Mouse (Mus musculus): ENCODE results near the gene Jakmip3.

The Jakmip3 gene

GRCm38 (mm10) chr7:139100531-139101095 lies 160.1 kb downstream of the Jakmip3 start:
- no peak for DNase-seq (ENCODE audit: low spot score)

- no peak for DNase-seq (ENCODE audit: low spot score)
Observed at GRCm38 (mm10) chr7:139101286-139101804, 160.8 kb downstream of the Jakmip3 start.

GRCm38 (mm10) chr7:139101826-139102225 lies 161.3 kb downstream of the Jakmip3 start:
- DNase-seq (ENCODE audit: low spot score), result no peak

GRCm38 (mm10) chr7:139103960-139104381 lies 163.4 kb downstream of the Jakmip3 start:
- no peak for DNase-seq (ENCODE audit: low spot score)

- DNase-seq (ENCODE audit: low spot score), result no peak
Observed at GRCm38 (mm10) chr7:139105076-139105475, 164.5 kb downstream of the Jakmip3 start.

GRCm38 (mm10) chr7:139105705-139106104 lies 165.2 kb downstream of the Jakmip3 start:
- no peak for DNase-seq (ENCODE audit: low spot score)

- no peak for DNase-seq (ENCODE audit: low spot score)
Observed at GRCm38 (mm10) chr7:139107908-139108650, 167.5 kb downstream of the Jakmip3 start.

- peak; percentile 71 for DNase-seq (ENCODE audit: low spot score)
Observed at GRCm38 (mm10) chr7:139119152-139119774, 178.7 kb downstream of the Jakmip3 start.

GRCm38 (mm10) chr7:139119775-139120153 lies 179.2 kb downstream of the Jakmip3 start:
- DNase-seq (ENCODE audit: low spot score), result no peak

GRCm38 (mm10) chr7:139125881-139126280 lies 185.4 kb downstream of the Jakmip3 start:
- DNase-seq (ENCODE audit: low spot score), result no peak

- DNase-seq (ENCODE audit: low spot score), result no peak
Observed at GRCm38 (mm10) chr7:139126549-139126948, 186.0 kb downstream of the Jakmip3 start.

- no peak for DNase-seq (ENCODE audit: low spot score)
Observed at GRCm38 (mm10) chr7:139128994-139129393, 188.5 kb downstream of the Jakmip3 start.

- DNase-seq (ENCODE audit: low spot score), result no peak
Observed at GRCm38 (mm10) chr7:139130361-139130760, 189.8 kb downstream of the Jakmip3 start.

GRCm38 (mm10) chr7:139131538-139131937 lies 191.0 kb downstream of the Jakmip3 start:
- no peak for DNase-seq (ENCODE audit: low spot score)

- DNase-seq (ENCODE audit: low spot score), result no peak
Observed at GRCm38 (mm10) chr7:139133446-139133845, 192.9 kb downstream of the Jakmip3 start.
